ENCODE assay signal across 8 mouse cellular contexts in genomic region chr17:31057151-31057890, GRCm38 (mm10). TPM values are rescaled to one million over a fixed set of nuclear protein-coding genes. Genes with fewer than 3 reads are reported as not detected.
DNase-seq lines count a peak whose midpoint lies in the region; ATAC-seq and TF ChIP-seq lines count a peak whose summit lies in the region.

Gene Abcg1 (plus strand): TSS chr17:31057675.

- peaks cover 13% of the 10 kb centered on the region for H3K9me3 ChIP-seq in erythroblast, embryonic 14.5 days (ENCODE audit: control insufficient read depth, low read length)
- H3K9me3 ChIP-seq in forebrain, embryonic 14.5 days (replicated peaks; ENCODE audit: control insufficient read depth, low read length): peaks cover 6% of the 10 kb centered on the region; the same call in 1 of the 2 replicates
- peaks cover 5% of the 10 kb centered on the region; the same call in 1 of the 2 replicates for H3K9me3 ChIP-seq in hindbrain, postnatal 0 days (ENCODE audit: low read length)

- peak within 1 kb of the TSS; percentile 85 for H3K27ac ChIP-seq in forebrain, embryonic 14.5 days (ENCODE audit: low read depth, low read length)
- H3K27ac ChIP-seq in hindbrain, postnatal 0 days: peak within 1 kb of the TSS; percentile 86

- peak within 1 kb of the TSS; percentile 60 for H3K4me3 ChIP-seq in erythroblast, embryonic 14.5 days (replicated peaks)
- peak within 1 kb of the TSS; percentile 62 for H3K4me3 ChIP-seq in forebrain, embryonic 14.5 days (ENCODE audit: low read depth, low read length)
- H3K4me3 ChIP-seq in hindbrain, postnatal 0 days (ENCODE audit: low read length): peak within 1 kb of the TSS; percentile 60

- H3K36me3 ChIP-seq in erythroblast, embryonic 14.5 days (ENCODE audit: control insufficient read depth): no peaks in the 10 kb centered on the region
- H3K36me3 ChIP-seq in forebrain, embryonic 14.5 days (ENCODE audit: control insufficient read depth, insufficient read depth, low read length): no peaks in the 10 kb centered on the region
- no peaks in the 10 kb centered on the region for H3K36me3 ChIP-seq in hindbrain, postnatal 0 days (ENCODE audit: insufficient read depth, low read length)

- peaks cover 50% of the 10 kb centered on the region for H3K27me3 ChIP-seq in erythroblast, embryonic 14.5 days (ENCODE audit: control insufficient read depth)
- peaks cover 4% of the 10 kb centered on the region; the same call in 1 of the 2 replicates for H3K27me3 ChIP-seq in forebrain, embryonic 14.5 days (replicated peaks; ENCODE audit: control insufficient read depth, insufficient read depth, low read length)
- no peaks in the 10 kb centered on the region for H3K27me3 ChIP-seq in hindbrain, postnatal 0 days (ENCODE audit: insufficient read depth, low read length)

- 3% methylated on average over 44 of the region's 49 CpGs for whole genome bisulfite sequencing in forebrain, embryonic 14.5 days
- WGBS in hindbrain, postnatal 0 days: 2% methylated on average over 47 of the region's 49 CpGs

- ATAC-seq in erythroblast, adult 5-6 weeks (replicated peaks; ENCODE audit: low FRiP score, poor library complexity, severe bottlenecking): no peak
- ATAC-seq in cerebellum, adult (ENCODE audit: insufficient number of reproducible peaks, low FRiP score, low TSS enrichment): peak; percentile 64
- ATAC-seq in forebrain, embryonic 14.5 days: peak; percentile 84
- ATAC-seq in hindbrain, postnatal 0 days: peak; percentile 89
- ATAC-seq in megakaryocyte-erythroid progenitor cell, adult 5-6 weeks (replicated peaks; ENCODE audit: low FRiP score, low TSS enrichment, poor library complexity, severe bottlenecking): peak; percentile 36; the same call in 1 of the 2 replicates

- intact Hi-C loops in left cerebral cortex, postnatal 25 days (cut with DNase I): no loop called here

- H3K4me1 ChIP-seq in erythroblast, embryonic 14.5 days (ENCODE audit: control insufficient read depth): peaks cover 43% of the 10 kb centered on the region
- H3K4me1 ChIP-seq in forebrain, embryonic 14.5 days (ENCODE audit: control insufficient read depth, insufficient read depth, low read length): peaks cover 10% of the 10 kb centered on the region
- peaks cover 11% of the 10 kb centered on the region for H3K4me1 ChIP-seq in hindbrain, postnatal 0 days (ENCODE audit: insufficient read depth, low read length)

- peak within 1 kb of the TSS; percentile 78 for H3K9ac ChIP-seq in forebrain, embryonic 14.5 days (ENCODE audit: low read length)
- H3K9ac ChIP-seq in hindbrain, postnatal 0 days (replicated peaks; ENCODE audit: low read length): peak within 1 kb of the TSS; percentile 72

- TF ChIP-seq CTCF in hindbrain, postnatal 0 days (IDR thresholded peaks at IDR 0.05; ENCODE audit: low read depth): peak; percentile 66

- DNase-seq in forebrain, embryonic 14.5 days (ENCODE audit: low spot score): peak; percentile 82
- DNase-seq in hindbrain, postnatal 0 days (ENCODE audit: low spot score): peak; percentile 90
- peak; percentile 71 for DNase-seq in left cerebral cortex, postnatal 25 days (ENCODE audit: low spot score in 2 of 2)
- DNase-seq in right cerebral cortex, postnatal 36 days (ENCODE audit: low spot score in 2 of 2): peak; percentile 43 to 55

- peak within 1 kb of the TSS; percentile 92 for H3K4me2 ChIP-seq in forebrain, embryonic 14.5 days (ENCODE audit: low read length)
- H3K4me2 ChIP-seq in hindbrain, postnatal 0 days (ENCODE audit: low read depth, low read length): peak within 1 kb of the TSS; percentile 88

RNA-seq across cellular contexts. Expression of gene Abcg1, which starts in this region (rescaled TPM):
- 0.05 and 0.09 TPM in 2 replicates for polyA plus RNA-seq in erythroblast, embryonic 14.5 days (2012)
- 2.9 and 3.1 TPM in 2 replicates for total RNA-seq in erythroblast, adult 5-6 weeks (2015; ENCODE audit: low replicate concordance)
- 3.3 and 5.5 TPM in 2 replicates for total RNA-seq in erythroblast, adult 5-6 weeks (2017; ENCODE audit: low replicate concordance)
- 16.8 and 19.7 TPM in 2 replicates for polyA plus RNA-seq in forebrain, embryonic 14.5 days (2014; fragmentation: Nextera tagmentation; extraction: Ambion mirVana)
- total RNA-seq in hindbrain, postnatal 0 days (2014; rRNA removed): 34.9 and 40.7 TPM in 2 replicates
- polyA plus RNA-seq in hindbrain, postnatal 0 days (2015; fragmentation: Nextera tagmentation; extraction: Ambion mirVana): 17.4 and 18.9 TPM in 2 replicates
- 10 to 100 TPM; 61.4 to 65.9 TPM for total RNA-seq in left cerebral cortex, postnatal 25 days (2021)
- total RNA-seq in megakaryocyte-erythroid progenitor cell, adult 5-6 weeks (2014; fragmentation: Nextera tagmentation): 5.4 and 8.5 TPM in 2 replicates
- total RNA-seq in megakaryocyte-erythroid progenitor cell, adult 5-6 weeks (2017): 5.1 and 9.6 TPM in 2 replicates

Comparison
In these comparisons a context has a peak if more than half of its experiments do, and no peak if none do; other contexts are left out.
1. RNA of gene Abcg1 (polyA plus RNA-seq): 17.4 to 18.9 TPM in hindbrain, postnatal 0 days and 16.8 to 19.7 TPM in forebrain, embryonic 14.5 days; 0.05 to 0.09 TPM in erythroblast, embryonic 14.5 days; every median in the first group is over 10 times any median in the second.
2. Peak in every context shown above with its lines, with median percentiles within 50 percentile points of each other: H3K4me3 ChIP-seq and DNase-seq.